8 mouse cellular contexts compared by ENCODE assay signal in genomic region chr1:138963161-138963867, GRCm38 (mm10). TPM values are rescaled to one million over a fixed set of nuclear protein-coding genes. Genes with fewer than 3 reads are reported as not detected.
DNase-seq lines count a peak whose midpoint lies in the region; ATAC-seq and TF ChIP-seq lines count a peak whose summit lies in the region.

Gene Dennd1b, plus strand, starts transcription at chr1:138963435.

- H3K4me3 ChIP-seq in hindbrain, postnatal 0 days (ENCODE audit: low read length) = peak within 1 kb of the TSS; percentile 78
- peak within 1 kb of the TSS; percentile 78 for H3K4me3 ChIP-seq in left cerebral cortex, adult 2 months
- H3K4me3 ChIP-seq in macrophage (ENCODE audit: inconsistent target) = peak within 1 kb of the TSS; percentile 80

- peak within 1 kb of the TSS; percentile 93 for H3K27ac ChIP-seq in hindbrain, postnatal 0 days
- H3K27ac ChIP-seq in left cerebral cortex, adult 2 months = peak within 1 kb of the TSS; percentile 91
- H3K27ac ChIP-seq in macrophage = peak within 1 kb of the TSS; percentile 85

- DNase-seq in WW6 (ENCODE audit: low read depth, low spot score) = peak; percentile 56
- DNase-seq in cerebellum, postnatal 4 days (ENCODE audit: low spot score in 2 of 2) = peak; percentile 34 to 55
- DNase-seq in gastrocnemius, postnatal 10 days = peak; percentile 61
- DNase-seq in hindbrain, postnatal 0 days (ENCODE audit: low spot score) = peak; percentile 75
- DNase-seq in left cerebral cortex, adult 2 months (ENCODE audit: extremely low spot score in 1 of 2, low spot score in 2 of 2) = peak; percentile 55 to 60
- DNase-seq in right cerebral cortex, adult 18-20 months = peak; percentile 66
- peak; percentile 66 for DNase-seq in urinary bladder, adult 2 months (ENCODE audit: low spot score)

- H3K36me3 ChIP-seq in hindbrain, postnatal 0 days (ENCODE audit: insufficient read depth, low read length) = no peaks in the 10 kb centered on the region; the same call in 1 of the 2 replicates
- no peaks in the 10 kb centered on the region for H3K36me3 ChIP-seq in macrophage (ENCODE audit: inconsistent target)

- ATAC-seq in hindbrain, postnatal 0 days = peak; percentile 86

- no peaks in the 10 kb centered on the region for H3K9me3 ChIP-seq in hindbrain, postnatal 0 days (ENCODE audit: low read length)

- under 1% methylated on average over 26 of the region's 69 CpGs for WGBS in hindbrain, postnatal 0 days
- WGBS in macrophage (ENCODE audit: missing documents) = under 1% methylated on average over 32 of the region's 69 CpGs

- H3K4me2 ChIP-seq in hindbrain, postnatal 0 days (ENCODE audit: low read depth, low read length) = peak within 1 kb of the TSS; percentile 78

- intact Hi-C loops in left cerebral cortex, adult 2 months (cut with DNase I) = loop anchor here (2.0 to 10.0 kb wide), 4 partner anchors 41 to 819 kb away; partner anchors contain the start of gene 2310009B15Rik

- no peak; the same call in 1 of the 2 replicates for TF ChIP-seq CTCF in hindbrain, postnatal 0 days (IDR thresholded peaks at IDR 0.05; ENCODE audit: low read depth)
- TF ChIP-seq CTCF in left cerebral cortex, adult 2 months (IDR thresholded peaks at IDR 0.05) = no peak; the same call in none of the 2 replicates

- peak within 1 kb of the TSS; percentile 92 for H3K9ac ChIP-seq in hindbrain, postnatal 0 days (replicated peaks; ENCODE audit: low read length)

- H3K27me3 ChIP-seq in hindbrain, postnatal 0 days (ENCODE audit: insufficient read depth, low read length) = no peaks in the 10 kb centered on the region

- H3K4me1 ChIP-seq in hindbrain, postnatal 0 days (ENCODE audit: insufficient read depth, low read length) = 0 out of 2 replicates have a peak, but pooled peaks cover 3% of the 10 kb centered on the region

- H3K79me2 ChIP-seq in macrophage (ENCODE audit: inconsistent target) = peaks cover 42% of the 10 kb centered on the region

RNA-seq across cellular contexts. Expression of gene Dennd1b, which starts in this region (rescaled TPM):
- 10 to 100 TPM; 20.2 to 23.6 TPM for total RNA-seq in gastrocnemius, postnatal 10 days (2021)
- 25.4 and 30.9 TPM in 2 replicates for total RNA-seq in hindbrain, postnatal 0 days (2014; rRNA removed)
- 8.3 and 9.5 TPM in 2 replicates for polyA plus RNA-seq in hindbrain, postnatal 0 days (2015; fragmentation: Nextera tagmentation; extraction: Ambion mirVana)
- 10 to 100 TPM; 44.6 to 48.9 TPM for total RNA-seq in left cerebral cortex, adult 2 months (2021)
- 100 to 1,000 TPM in 21 of 26 experiments, 10 to 100 TPM in 5; 38.2 to 274 (median 163) TPM for total RNA-seq in macrophage (2018; cell fraction: chromatin; rRNA removed)
- 10 to 100 TPM; 42.9 to 85.1 (median 59.2) TPM for total RNA-seq in macrophage (2018; cell fraction: cytosol; rRNA removed)
- 100 to 1,000 TPM in 22 of 26 experiments, 10 to 100 TPM in 4; 57.4 to 263 (median 152) TPM for total RNA-seq in macrophage (2018; cell fraction: nucleus; rRNA removed)
- 13.8 to 25.0 TPM (median 15.0 TPM) in 3 replicates for polyA plus RNA-seq in macrophage (2018)
- 3.6 and 4.2 TPM in 2 replicates for polyA plus RNA-seq in urinary bladder, adult 2 months (2012; rRNA removed)

Comparison
In these comparisons a context has a peak if more than half of its experiments do, and no peak if none do; other contexts are left out.
1. Peak in every context shown above with its lines: DNase-seq, ATAC-seq, H3K4me3 ChIP-seq and H3K27ac ChIP-seq.